In the genomic region with DNA sequence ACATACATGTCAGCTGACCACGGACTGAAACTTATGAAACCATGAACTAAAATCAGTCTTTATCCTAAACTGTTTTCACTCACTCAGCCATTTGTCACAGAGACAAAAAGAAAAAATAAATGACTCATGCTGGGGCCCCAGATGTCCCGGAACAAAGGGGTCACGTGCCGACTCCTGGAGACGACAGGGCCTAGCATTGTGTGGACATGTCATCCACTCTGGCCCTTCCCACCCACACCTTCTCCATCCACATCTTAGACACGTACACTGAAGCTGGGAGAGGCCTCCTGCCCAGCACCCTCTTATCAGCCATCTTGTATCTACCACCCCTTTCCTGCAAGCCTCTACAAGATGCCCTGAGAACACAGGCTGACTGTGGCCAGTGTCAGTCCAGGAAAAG, we compare ENCODE assay signal across 1 mouse cellular context.
TF ChIP-seq lines count a peak whose summit lies in the region.

No protein-coding gene starts in this region.

TF ChIP-seq in CH12.LX, 34 proteins besides CTCF, POLR2A, EP300 and RAD21 (continued from another document):
- TF ChIP-seq TBP (conservative IDR thresholded peaks at IDR 0.05; ENCODE audit: low read depth, low read length) (no peak), ZNF384 (IDR thresholded peaks at IDR 0.05; ENCODE audit: low read depth, low read length) (no peak)
